Mouse (Mus musculus): ENCODE measurements at regions not wholly inside any gene's neighbourhood (a gene's known extent, or its start where the extent isn't known, plus 50 kb on each side); places are given as distances from the start of the nearest gene placed in this dataset.

GRCm38 (mm10) chr5:51758289-51758688 lies 190.8 kb upstream of the Ppargc1a start:
- ATAC-seq (replicated peaks; ENCODE audit: insufficient number of reproducible peaks, insufficient read depth, low FRiP score, low read depth): no peak
- no peaks in the 10 kb centered on the region for H3K4me1 ChIP-seq (replicated peaks)
- no peaks in the 10 kb centered on the region for H3K27me3 ChIP-seq
- H3K9me3 ChIP-seq (replicated peaks): no peaks in the 10 kb centered on the region
- 81% methylated on average over 2 of the region's 2 CpGs for WGBS
- H3K4me3 ChIP-seq: no peak overlapping the region
- H3K36me3 ChIP-seq: no peaks in the 10 kb centered on the region
- no peak overlapping the region for H3K9ac ChIP-seq
- no peak overlapping the region for H3K4me2 ChIP-seq
- H3K27ac ChIP-seq: no peak overlapping the region

GRCm38 (mm10) chr5:51757864-51758263 lies 190.3 kb upstream of the Ppargc1a start:
- H3K4me2 ChIP-seq: no peak overlapping the region
- no peaks in the 10 kb centered on the region for H3K27me3 ChIP-seq
- 81% methylated on average over 2 of the region's 2 CpGs for WGBS
- no peaks in the 10 kb centered on the region for H3K4me1 ChIP-seq (replicated peaks)
- H3K9me3 ChIP-seq (replicated peaks): no peaks in the 10 kb centered on the region
- no peak overlapping the region for H3K4me3 ChIP-seq
- H3K27ac ChIP-seq: no peak overlapping the region
- H3K36me3 ChIP-seq: no peaks in the 10 kb centered on the region
- no peak for ATAC-seq (replicated peaks; ENCODE audit: insufficient number of reproducible peaks, insufficient read depth, low FRiP score, low read depth)
- H3K9ac ChIP-seq: no peak overlapping the region

- H3K27ac ChIP-seq: no peak overlapping the region
- H3K4me3 ChIP-seq: no peak overlapping the region
- H3K4me2 ChIP-seq: no peak overlapping the region
- H3K9ac ChIP-seq: no peak overlapping the region
- no peaks in the 10 kb centered on the region for H3K36me3 ChIP-seq
- H3K9me3 ChIP-seq (replicated peaks): no peaks in the 10 kb centered on the region
- WGBS: 61% methylated on average over 4 of the region's 4 CpGs
- no peak for ATAC-seq (replicated peaks; ENCODE audit: insufficient number of reproducible peaks, insufficient read depth, low FRiP score, low read depth)
- no peaks in the 10 kb centered on the region for H3K27me3 ChIP-seq
- no peaks in the 10 kb centered on the region for H3K4me1 ChIP-seq (replicated peaks)
These were observed 184.5 kb upstream of the Ppargc1a start for GRCm38 (mm10) chr5:51752024-51752423.

- H3K4me3 ChIP-seq: no peak overlapping the region
- no peaks in the 10 kb centered on the region for H3K9me3 ChIP-seq (replicated peaks)
- 89% methylated on average over 8 of the region's 8 CpGs for WGBS
- H3K36me3 ChIP-seq: no peaks in the 10 kb centered on the region
- ATAC-seq (replicated peaks; ENCODE audit: insufficient number of reproducible peaks, insufficient read depth, low FRiP score, low read depth): no peak
- no peaks in the 10 kb centered on the region for H3K27me3 ChIP-seq
- H3K4me2 ChIP-seq: no peak overlapping the region
- no peak overlapping the region for H3K9ac ChIP-seq
- H3K4me1 ChIP-seq (replicated peaks): no peaks in the 10 kb centered on the region
- H3K27ac ChIP-seq: no peak overlapping the region
These were observed 182.9 kb upstream of the Ppargc1a start for GRCm38 (mm10) chr5:51750456-51750855.

GRCm38 (mm10) chr5:51740893-51741292 lies 173.4 kb upstream of the Ppargc1a start:
- H3K4me3 ChIP-seq: no peak overlapping the region
- no peaks in the 10 kb centered on the region for H3K4me1 ChIP-seq (replicated peaks)
- 96% methylated on average over 8 of the region's 8 CpGs for WGBS
- H3K36me3 ChIP-seq: no peaks in the 10 kb centered on the region
- no peak overlapping the region for H3K9ac ChIP-seq
- H3K4me2 ChIP-seq: no peak overlapping the region
- no peaks in the 10 kb centered on the region for H3K27me3 ChIP-seq
- ATAC-seq (replicated peaks; ENCODE audit: insufficient number of reproducible peaks, insufficient read depth, low FRiP score, low read depth): no peak
- H3K9me3 ChIP-seq (replicated peaks): no peaks in the 10 kb centered on the region
- no peak overlapping the region for H3K27ac ChIP-seq

GRCm38 (mm10) chr5:51730241-51730640 lies 162.7 kb upstream of the Ppargc1a start:
- no peak for ATAC-seq (replicated peaks; ENCODE audit: insufficient number of reproducible peaks, insufficient read depth, low FRiP score, low read depth)
- H3K27ac ChIP-seq: no peak overlapping the region
- H3K4me1 ChIP-seq (replicated peaks): no peaks in the 10 kb centered on the region
- WGBS: 94% methylated on average over 1 of the region's 1 CpGs
- no peaks in the 10 kb centered on the region for H3K27me3 ChIP-seq
- no peak overlapping the region for H3K4me3 ChIP-seq
- H3K9ac ChIP-seq: no peak overlapping the region
- no peaks in the 10 kb centered on the region for H3K36me3 ChIP-seq
- no peaks in the 10 kb centered on the region for H3K9me3 ChIP-seq (replicated peaks)
- H3K4me2 ChIP-seq: no peak overlapping the region

- no peaks in the 10 kb centered on the region for H3K36me3 ChIP-seq
- no peak overlapping the region for H3K4me3 ChIP-seq
- no peak overlapping the region for H3K9ac ChIP-seq
- H3K4me2 ChIP-seq: no peak overlapping the region
- no peak overlapping the region for H3K27ac ChIP-seq
- H3K27me3 ChIP-seq: no peaks in the 10 kb centered on the region
- no peaks in the 10 kb centered on the region for H3K9me3 ChIP-seq (replicated peaks)
- H3K4me1 ChIP-seq (replicated peaks): no peaks in the 10 kb centered on the region
- no peak for ATAC-seq (replicated peaks; ENCODE audit: insufficient number of reproducible peaks, insufficient read depth, low FRiP score, low read depth)
- 66% methylated on average over 1 of the region's 1 CpGs for WGBS
These were observed 162.2 kb upstream of the Ppargc1a start for GRCm38 (mm10) chr5:51729771-51730170.

- H3K27ac ChIP-seq: no peak overlapping the region
- no peak for ATAC-seq (replicated peaks; ENCODE audit: insufficient number of reproducible peaks, insufficient read depth, low FRiP score, low read depth)
- H3K4me1 ChIP-seq (replicated peaks): no peaks in the 10 kb centered on the region
- H3K4me2 ChIP-seq: no peak overlapping the region
- H3K4me3 ChIP-seq: no peak overlapping the region
- no peaks in the 10 kb centered on the region for H3K9me3 ChIP-seq (replicated peaks)
- no peaks in the 10 kb centered on the region for H3K27me3 ChIP-seq
- H3K36me3 ChIP-seq: no peaks in the 10 kb centered on the region
- H3K9ac ChIP-seq: no peak overlapping the region
These were observed 159.2 kb upstream of the Ppargc1a start for GRCm38 (mm10) chr5:51726762-51727161.

GRCm38 (mm10) chr5:51718911-51719310 lies 151.4 kb upstream of the Ppargc1a start:
- no peak overlapping the region for H3K4me2 ChIP-seq
- H3K27me3 ChIP-seq: no peaks in the 10 kb centered on the region
- H3K27ac ChIP-seq: no peak overlapping the region
- no peaks in the 10 kb centered on the region for H3K4me1 ChIP-seq (replicated peaks)
- H3K4me3 ChIP-seq: no peak overlapping the region
- no peaks in the 10 kb centered on the region for H3K9me3 ChIP-seq (replicated peaks)
- no peaks in the 10 kb centered on the region for H3K36me3 ChIP-seq
- WGBS: 73% methylated on average over 8 of the region's 8 CpGs
- no peak overlapping the region for H3K9ac ChIP-seq
- no peak for ATAC-seq (replicated peaks; ENCODE audit: insufficient number of reproducible peaks, insufficient read depth, low FRiP score, low read depth)

- ATAC-seq (replicated peaks; ENCODE audit: insufficient number of reproducible peaks, insufficient read depth, low FRiP score, low read depth): no peak
- Histone ChIP-seq H3K9me3 (replicated peaks) (no peaks in the 10 kb centered on the region), H3K27ac (no peak overlapping the region), H3K4me1 (replicated peaks) (no peaks in the 10 kb centered on the region), H3K4me3 (no peak overlapping the region), H3K27me3 (no peaks in the 10 kb centered on the region), H3K4me2 (no peak overlapping the region), H3K9ac (no peak overlapping the region), H3K36me3 (no peaks in the 10 kb centered on the region)
- WGBS: 86% methylated on average over 1 of the region's 1 CpGs
These were observed 150.9 kb upstream of the Ppargc1a start for GRCm38 (mm10) chr5:51718451-51718850.

- Histone ChIP-seq H3K36me3 (no peaks in the 10 kb centered on the region), H3K27me3 (no peaks in the 10 kb centered on the region), H3K4me3 (no peak overlapping the region), H3K9ac (no peak overlapping the region), H3K27ac (no peak overlapping the region), H3K4me2 (no peak overlapping the region), H3K4me1 (replicated peaks) (0 out of 2 replicates have a peak, but pooled peaks cover 4% of the 10 kb centered on the region), H3K9me3 (replicated peaks) (no peaks in the 10 kb centered on the region)
- ATAC-seq (replicated peaks; ENCODE audit: insufficient number of reproducible peaks, insufficient read depth, low FRiP score, low read depth): no peak
- WGBS: 67% methylated on average over 8 of the region's 8 CpGs
These were observed 144.5 kb upstream of the Ppargc1a start for GRCm38 (mm10) chr5:51711860-51712560.

- Histone ChIP-seq H3K36me3 (no peaks in the 10 kb centered on the region), H3K27ac (no peak overlapping the region), H3K4me3 (no peak overlapping the region), H3K4me1 (replicated peaks) (0 out of 2 replicates have a peak, but pooled peaks cover 4% of the 10 kb centered on the region), H3K4me2 (no peak overlapping the region), H3K9ac (no peak overlapping the region), H3K27me3 (no peaks in the 10 kb centered on the region), H3K9me3 (replicated peaks) (no peaks in the 10 kb centered on the region)
- ATAC-seq (replicated peaks; ENCODE audit: insufficient number of reproducible peaks, insufficient read depth, low FRiP score, low read depth): no peak
- 67% methylated on average over 4 of the region's 4 CpGs for WGBS
These were observed 143.1 kb upstream of the Ppargc1a start for GRCm38 (mm10) chr5:51710664-51711063.

Measured in heart, embryonic 15.5 days (tissue).